Mouse (Mus musculus) lung, postnatal 25 days (tissue): ENCODE results near the gene Vmn1r206.
"Not testable (repeated sequence)": the region's sequence is repeated elsewhere in the genome, so short reads cannot be mapped to it uniquely, and the experiment has no call there.

Experiments
- DNase-seq: peaks from one replicate; pipeline ENCODE4 v3.0.0; 2022; ENCODE audit warnings: low spot score

The Vmn1r206 gene

GRCm38 (mm10) chr13:22624151-22624550 lies at the start of gene Vmn1r206:
Gene Vmn1r206 (minus strand): TSS chr13:22624251.
- DNase-seq: not testable (repeated sequence)

GRCm38 (mm10) chr13:22592900-22593299 lies 31.2 kb downstream of the Vmn1r206 start, which contains the start of gene Vmn1r205:
Gene Vmn1r205 (minus strand): TSS chr13:22593000.
- DNase-seq: no peak

- not testable (repeated sequence) for DNase-seq
Observed at GRCm38 (mm10) chr13:22583336-22583735, 40.7 kb downstream of the Vmn1r206 start.

- DNase-seq: not testable (repeated sequence)
Observed at GRCm38 (mm10) chr13:22574911-22575310, 49.1 kb downstream of the Vmn1r206 start.
